Mouse (Mus musculus): ENCODE results near the gene Syt1.

Syt1 gene

DNA sequence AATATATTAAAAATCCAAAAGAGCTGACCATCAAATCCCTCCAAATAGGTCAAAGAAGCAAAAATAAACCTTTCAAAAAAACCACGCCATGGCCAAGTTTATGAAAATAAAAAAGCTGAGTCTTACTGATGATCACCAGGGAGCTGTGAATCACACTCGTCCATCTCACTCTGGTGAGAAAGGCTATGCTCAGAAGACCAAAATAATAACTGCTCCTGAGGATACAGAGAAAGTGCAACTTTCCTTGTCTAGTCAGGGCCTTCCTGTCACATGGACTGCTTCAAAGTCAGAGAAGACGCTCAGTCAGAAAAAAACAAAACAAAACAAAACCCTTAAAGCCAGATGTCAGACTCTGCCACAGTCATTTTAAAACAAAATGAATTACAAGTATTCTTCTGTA is 350.5 kb downstream of the Syt1 start:
- POLR2A ChIA-PET, result interaction anchor here in 1 of 4 experiments (0.6 kb wide), 1 partner anchor 51 kb away, joined by 5 read pairs; no protein-coding TSS in a partner anchor
- CTCF ChIA-PET, result no interaction called here

DNA sequence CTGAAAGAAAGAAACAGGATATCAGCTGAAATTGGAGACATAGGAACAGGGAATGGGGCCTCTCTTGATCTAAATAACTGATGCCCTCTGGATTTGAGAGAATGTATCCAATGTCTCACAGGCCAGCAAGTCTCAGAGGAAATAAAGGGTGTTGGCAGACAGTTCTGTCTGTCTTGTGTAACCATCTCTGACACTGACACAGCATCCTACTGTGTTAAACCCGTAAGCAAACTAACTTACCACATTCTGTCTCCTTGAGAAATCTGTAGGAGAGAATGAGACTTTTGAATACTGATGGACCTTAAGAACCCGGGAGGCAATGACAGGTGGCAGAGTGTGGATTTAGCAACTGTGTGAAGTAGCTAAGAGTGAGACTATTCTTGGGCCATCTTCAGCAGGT is 352.5 kb downstream of the Syt1 start:
- ChIA-PET POLR2A (interaction anchor here in 1 of 4 experiments (0.6 kb wide), 1 partner anchor 328 kb away, joined by 3 read pairs; no protein-coding TSS in a partner anchor), CTCF (no interaction called here)

DNA sequence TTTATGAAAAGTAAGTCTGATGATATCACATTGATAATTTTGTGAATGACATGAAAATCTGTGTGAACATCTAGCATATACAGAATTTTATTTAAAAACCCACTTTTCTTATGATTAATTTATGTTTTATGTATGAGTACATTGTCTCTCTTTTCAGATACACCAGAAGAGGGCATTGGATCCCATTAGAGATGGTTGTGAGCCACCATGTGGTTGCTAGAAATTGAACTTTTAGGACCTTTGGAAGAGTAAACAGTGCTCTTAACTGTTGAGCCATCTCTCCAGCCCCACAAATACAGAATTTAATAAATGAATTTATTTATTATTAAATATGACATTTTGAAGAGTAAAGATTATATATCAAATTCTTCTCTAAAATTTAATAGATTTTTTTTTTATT is 353.1 kb downstream of the Syt1 start:
- ChIA-PET CTCF (no interaction called here), POLR2A (no interaction called here)

DNA sequence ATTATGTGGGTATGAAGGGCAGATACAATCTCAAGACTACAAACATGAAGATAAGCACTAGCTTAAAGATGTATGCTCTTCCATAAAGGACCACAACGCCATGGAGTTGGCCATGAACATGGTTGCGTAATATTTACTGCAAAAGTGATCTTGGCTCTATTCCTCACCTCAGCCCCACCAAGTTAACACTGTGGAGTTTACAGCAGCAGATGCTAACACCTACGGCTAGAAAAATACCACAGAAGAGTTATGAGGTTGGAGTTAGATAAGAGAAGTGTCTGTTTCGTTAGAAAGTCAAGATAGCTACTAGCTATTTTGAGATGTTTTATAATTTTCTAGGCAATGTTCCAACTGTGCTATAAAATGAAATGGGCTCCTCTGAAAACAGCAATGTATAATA is 353.9 kb downstream of the Syt1 start:
- CTCF ChIA-PET, result interaction anchor here in 1 of 4 experiments (0.6 kb wide), 1 partner anchor 203 kb away, joined by 3 read pairs; no protein-coding TSS in a partner anchor
- POLR2A ChIA-PET, result no interaction called here

DNA sequence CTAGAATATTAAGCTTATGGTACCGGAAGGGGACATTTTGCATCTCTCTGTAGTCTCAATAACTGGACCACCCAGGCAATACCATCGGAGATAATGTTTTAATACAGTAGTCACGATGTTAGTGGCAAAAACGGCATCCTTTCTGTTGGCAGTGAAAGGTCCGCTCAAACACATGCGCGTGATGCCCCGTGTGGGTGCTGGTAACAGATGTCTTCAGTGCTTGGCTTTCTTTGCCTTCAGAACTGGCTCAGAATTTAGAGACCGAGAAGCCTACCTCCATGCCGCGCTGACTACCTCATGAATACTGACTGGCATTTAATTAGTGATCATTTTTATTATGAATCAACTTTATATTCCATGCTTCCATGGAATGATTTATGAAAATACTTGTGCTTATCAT is 355.7 kb downstream of the Syt1 start:
- CTCF ChIA-PET, result no interaction called here
- POLR2A ChIA-PET, result no interaction called here

DNA sequence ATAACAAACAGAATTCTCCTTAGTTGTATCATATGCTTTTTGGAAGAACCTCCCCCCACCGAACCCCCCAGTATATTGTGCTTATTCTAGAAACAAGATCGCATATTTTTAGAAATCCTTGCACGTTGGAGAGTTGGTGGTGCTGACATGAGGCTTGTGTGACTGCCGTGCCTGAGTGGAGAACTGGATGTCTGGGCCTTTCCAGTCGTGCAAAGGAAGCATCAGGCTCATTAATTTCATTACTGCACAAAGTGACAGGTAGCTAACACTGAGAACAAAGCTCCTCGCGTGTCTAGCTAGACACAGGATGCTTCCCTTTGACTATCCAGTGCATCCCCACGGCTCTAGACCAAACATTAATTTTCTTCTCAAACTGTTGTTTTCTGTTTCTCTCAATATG is 358.0 kb downstream of the Syt1 start:
- ChIA-PET CTCF (no interaction called here), POLR2A (no interaction called here)

DNA sequence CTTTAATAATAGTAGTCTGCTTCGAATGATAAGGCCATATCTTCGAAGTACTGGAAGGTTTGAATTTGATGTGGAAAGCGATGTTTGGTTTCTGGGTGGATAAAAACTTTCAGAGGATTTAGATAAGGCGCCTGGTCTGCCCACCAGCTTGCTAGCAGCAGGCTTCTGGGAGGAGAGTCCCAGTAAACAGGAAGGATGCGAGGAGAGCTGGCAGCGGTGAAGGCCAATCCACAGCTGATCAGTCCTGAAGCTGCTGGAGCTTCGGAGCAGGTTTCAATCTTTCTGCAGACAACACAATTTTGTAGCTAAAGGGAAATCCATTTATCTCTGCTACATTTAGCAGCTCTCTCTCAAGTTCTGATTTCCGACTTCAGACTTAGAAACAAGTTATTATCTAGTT is 358.7 kb downstream of the Syt1 start:
- CTCF ChIA-PET, result interaction anchor here in 1 of 4 experiments (0.5 kb wide), 1 partner anchor 217 kb away, joined by 3 read pairs; no protein-coding TSS in a partner anchor

DNA sequence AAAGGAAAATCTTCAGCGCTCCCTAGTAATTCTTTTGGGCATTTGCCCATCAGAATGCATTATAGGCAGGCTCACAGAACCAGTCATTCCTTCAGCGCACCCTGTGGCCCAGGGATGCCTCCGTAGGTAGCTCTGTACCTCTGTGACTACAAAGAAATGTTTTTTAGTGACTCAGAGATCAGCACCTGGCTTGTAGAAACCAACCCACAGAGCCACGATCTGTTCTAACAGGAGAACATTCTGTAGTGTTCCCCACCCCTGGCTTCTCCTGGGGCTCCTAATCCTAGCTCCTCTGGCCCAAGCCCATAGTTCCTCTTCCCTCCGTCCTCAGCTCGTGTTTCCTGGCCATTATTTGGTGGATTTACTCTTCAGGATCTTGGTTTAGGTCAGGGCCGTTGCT is 361.6 kb downstream of the Syt1 start:
- CTCF ChIA-PET, result no interaction called here
- POLR2A ChIA-PET, result no interaction called here

More for the DNA sequence above, 358.7 kb downstream of the Syt1 start:
- POLR2A ChIA-PET, result no interaction called here

DNA sequence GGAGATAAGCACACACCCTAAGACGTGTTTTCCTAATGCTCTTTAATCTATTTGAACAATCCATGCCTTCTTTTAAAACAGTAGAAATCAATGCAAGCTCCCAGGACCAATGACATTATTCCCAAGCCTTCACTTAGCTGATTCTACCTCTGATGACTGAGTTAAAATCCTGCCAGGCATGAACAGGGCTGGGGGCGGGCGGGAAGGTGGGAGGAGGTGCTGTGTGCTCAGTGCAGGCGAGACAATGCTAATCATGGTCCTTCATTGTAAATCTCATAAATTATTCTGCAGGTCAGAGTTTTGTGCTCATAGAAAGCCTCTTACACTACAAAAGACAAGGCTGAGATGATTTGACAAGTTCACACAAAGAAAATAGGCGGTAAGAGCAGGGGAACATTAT is 366.9 kb downstream of the Syt1 start:
- ChIA-PET CTCF (no interaction called here), POLR2A (no interaction called here)

DNA sequence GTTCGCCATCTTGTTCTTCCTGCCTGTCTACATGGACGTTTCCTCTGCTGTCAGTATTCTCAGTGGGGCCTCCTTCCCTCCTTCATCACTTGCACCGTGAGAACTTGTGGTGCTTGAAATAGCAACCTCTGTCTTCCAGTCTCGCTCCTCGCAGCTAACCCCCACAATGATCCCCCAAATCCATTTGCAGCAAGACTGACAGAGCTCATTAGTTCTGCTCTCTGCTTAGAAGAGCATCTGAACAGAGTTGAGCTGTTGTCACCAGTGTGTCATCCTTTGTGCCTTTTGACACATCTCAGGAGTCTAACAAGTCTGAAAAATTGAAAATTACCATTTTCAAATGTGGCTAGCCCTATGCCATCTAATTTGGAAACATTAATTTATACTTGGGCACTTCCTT is 372.7 kb downstream of the Syt1 start:
- ChIA-PET CTCF (no interaction called here), POLR2A (no interaction called here)

DNA sequence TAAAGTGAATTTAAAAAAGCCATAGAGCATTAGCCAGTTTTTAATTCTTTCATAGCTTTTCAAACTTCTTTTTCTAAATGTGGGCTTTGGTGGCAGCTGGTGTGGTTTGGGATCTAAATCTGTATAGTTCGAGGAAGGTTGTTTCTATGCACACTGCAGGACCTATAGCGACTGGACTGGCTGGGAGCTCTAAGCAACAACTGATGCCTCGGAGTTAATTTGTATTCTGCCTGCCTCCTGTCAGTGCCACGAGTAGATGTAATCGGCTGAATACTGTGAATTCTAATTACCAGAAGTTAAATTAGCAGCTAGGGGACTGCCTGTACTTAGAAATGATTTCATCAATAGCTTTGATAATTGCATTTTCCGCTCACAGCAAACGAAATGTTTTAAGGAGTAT is 374.7 kb downstream of the Syt1 start:
- ChIA-PET POLR2A (no interaction called here), CTCF (no interaction called here)

DNA sequence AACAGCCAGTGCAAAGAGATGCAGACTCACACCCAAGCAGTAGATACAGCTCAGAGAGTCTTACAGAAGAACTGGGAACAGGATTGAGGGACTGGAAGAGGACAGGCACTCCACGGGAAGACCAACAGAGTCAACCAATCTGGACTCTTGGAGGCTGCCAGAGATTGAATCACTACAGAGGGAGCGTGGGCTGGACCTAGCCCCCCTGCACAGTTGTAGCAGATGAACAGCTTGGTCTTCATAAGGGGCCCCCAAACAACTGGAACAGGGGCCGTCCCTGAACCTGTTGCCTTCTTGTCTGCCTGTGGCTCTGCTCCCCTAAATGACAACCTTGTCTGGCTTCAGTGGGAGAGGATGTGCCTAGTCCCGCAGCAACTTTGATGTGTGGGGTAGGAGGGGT is 375.2 kb downstream of the Syt1 start:
- POLR2A ChIA-PET, result no interaction called here
- CTCF ChIA-PET, result no interaction called here

DNA sequence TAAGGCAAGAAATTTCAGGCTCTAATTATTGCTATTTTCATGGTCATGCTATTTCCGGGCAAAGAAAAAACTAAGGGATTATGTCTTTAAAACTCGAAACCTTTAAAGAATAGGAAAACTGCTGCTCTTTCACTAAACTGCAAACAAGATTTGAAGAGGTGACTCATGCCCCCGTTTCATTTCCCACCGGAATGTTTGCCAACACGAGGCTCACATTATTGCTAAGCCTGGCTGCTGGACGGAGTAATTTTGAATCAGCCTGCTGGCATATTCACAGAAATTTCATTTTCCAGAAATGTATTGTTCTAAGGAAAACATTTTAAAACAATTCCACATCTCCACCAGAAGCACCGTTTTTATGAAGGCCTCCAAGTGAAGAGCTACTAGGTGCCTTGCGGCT is 379.9 kb downstream of the Syt1 start:
- POLR2A ChIA-PET, result interaction anchor here in 1 of 4 experiments (0.5 kb wide), 1 partner anchor 208 kb away, joined by 5 read pairs; no protein-coding TSS in a partner anchor
- CTCF ChIA-PET, result no interaction called here

DNA sequence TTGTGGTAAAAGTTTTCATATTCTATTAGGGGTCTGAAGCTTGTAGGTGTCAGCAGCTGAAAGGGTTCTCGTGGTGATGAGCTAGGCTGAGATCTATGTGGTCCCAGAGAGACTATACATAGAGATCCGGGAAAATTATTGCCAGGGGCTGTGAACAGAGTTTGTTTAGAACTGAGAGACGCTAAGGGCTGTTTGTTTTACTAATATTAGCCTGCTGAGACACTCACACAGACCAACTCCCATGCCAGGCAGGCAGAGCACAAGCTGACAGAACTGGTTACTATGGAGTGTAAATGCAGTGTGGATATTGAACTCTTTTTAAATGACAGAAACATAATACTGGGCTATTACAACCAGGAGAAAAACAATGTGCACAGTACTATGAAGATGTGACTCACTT is 384.4 kb downstream of the Syt1 start:
- ChIA-PET CTCF (interaction anchor here in 1 of 4 experiments (0.5 kb wide), 1 partner anchor 770 kb away, joined by 7 read pairs; no protein-coding TSS in a partner anchor), POLR2A (no interaction called here)

DNA sequence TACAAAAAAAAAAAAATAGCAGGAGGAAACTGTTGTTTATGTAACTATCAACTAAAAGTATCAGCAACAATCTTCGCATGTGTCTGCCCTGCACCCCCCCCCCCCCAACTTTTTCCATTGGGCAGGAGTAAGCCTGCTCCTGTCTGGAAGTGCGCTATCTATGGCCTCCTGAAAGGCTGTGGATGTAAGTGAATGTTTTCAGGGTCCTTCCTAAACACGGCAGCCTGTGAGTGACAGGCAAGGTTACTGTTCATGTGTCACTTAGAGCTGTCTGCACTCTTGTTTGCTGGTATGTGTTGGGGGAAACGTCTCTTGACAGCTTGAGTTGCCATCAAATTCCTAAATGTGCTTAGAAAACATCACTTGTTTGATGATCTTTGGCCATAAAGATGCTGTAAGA is 387.8 kb downstream of the Syt1 start:
- ChIA-PET POLR2A (no interaction called here), CTCF (no interaction called here)

DNA sequence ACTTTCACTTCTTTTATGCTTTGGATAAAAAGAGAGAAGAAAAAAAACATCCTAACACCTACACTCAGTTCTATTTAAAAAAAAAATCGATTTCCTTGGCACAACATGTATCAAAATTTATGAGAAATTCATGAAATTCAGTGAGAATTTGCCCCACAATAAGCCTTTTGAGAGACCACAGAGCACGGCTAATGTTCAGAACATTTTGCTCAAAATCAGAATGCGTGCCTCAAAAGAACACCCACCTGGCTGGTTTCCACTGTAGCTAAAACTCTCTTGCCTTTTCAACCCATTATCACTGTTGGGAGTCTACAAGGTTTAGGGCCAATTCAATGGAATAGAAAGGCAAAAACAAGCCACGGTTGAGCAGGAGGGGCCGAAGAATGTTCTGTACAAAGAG is 390.9 kb downstream of the Syt1 start:
- ChIA-PET CTCF (no interaction called here), POLR2A (interaction anchor here in 1 of 4 experiments (0.6 kb wide), 1 partner anchor 280 kb away, joined by 3 read pairs; no protein-coding TSS in a partner anchor)

DNA sequence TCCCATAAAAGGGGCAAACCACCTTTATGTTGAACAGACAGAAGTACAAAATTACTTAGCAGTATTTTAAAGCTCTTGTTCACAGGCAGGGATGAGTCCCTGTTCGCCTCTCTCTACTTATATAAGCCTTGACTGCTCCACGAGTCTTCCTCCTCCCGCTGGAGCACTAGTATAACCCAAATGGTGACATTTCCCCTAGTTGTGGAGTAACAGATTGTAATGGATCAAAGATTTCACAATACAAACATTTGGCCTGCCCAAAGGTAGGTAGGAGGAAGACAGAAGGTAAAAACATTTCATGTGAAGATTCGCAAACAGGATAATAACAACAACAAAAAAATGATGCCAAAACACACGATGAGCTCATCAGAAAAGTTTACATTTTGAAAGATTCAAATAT is 391.6 kb downstream of the Syt1 start:
- ChIA-PET CTCF (no interaction called here), POLR2A (interaction anchor here in 1 of 4 experiments (0.6 kb wide), 2 partner anchors 290 to 1968 kb away, joined by 3 read pairs; no protein-coding TSS in a partner anchor)

DNA sequence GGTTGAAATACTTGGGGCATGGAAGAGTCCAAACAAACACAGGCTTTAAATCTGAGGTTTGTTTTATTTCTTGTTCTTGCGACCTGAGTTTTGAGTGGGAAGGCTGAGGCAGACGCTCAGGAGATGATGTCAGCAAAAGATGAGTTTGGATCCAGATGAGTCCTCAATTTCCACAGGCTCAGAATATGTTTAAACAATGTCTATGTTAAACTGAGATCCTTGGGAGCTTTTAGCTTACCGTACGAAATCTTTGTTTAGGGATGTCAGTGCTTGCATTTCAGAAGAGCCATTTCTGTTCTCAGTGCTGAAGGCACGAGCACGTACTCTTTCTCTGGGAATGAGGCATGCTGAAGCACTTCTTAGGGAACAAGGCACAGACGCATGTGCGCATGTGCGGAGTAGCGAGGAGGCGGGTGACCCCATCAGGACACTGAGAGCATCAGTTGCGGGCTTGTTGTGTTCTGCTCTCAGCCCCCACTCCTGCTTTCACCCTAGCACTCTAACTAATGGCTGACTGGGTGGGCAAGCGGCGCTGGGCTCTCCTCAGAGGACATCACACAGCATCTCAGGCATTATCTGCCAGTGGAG is 400.6 kb downstream of the Syt1 start:
- ChIA-PET POLR2A (no interaction called here), CTCF (no interaction called here)

DNA sequence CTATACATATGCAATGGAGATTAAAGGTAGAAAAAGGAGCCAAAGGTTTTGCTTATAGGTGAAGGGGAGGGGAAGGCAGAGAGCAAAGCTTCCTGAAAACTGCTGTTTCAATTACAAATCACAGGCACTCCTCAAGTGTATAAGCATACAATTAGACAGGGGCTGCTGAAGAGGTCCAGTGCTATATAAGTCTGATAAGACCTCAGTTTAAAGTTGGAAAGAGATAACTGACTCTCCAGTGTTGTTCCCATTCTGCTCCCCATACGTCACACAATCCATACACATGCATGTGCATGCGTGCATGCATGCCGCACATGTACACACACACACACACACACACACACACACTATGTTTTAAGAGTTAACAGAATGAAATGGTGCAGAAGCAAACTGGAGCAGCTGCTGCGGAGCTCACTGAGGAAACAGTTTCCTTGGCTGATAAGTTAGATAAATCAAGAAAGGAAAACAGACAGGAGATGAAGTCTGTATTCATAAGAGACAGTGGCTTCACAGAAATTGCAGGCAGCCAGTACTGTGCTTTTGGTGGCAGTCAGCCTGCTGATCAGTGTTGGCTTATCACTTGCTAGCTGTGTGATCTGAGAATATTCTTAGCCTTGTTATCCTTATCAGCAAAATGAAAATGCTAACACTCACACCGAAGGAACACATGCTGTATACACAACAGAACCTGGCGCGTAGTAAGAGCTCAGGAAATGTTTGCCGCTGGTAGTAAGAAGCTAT is 408.9 kb downstream of the Syt1 start:
- POLR2A ChIA-PET, result interaction anchor here in 1 of 4 experiments (1.2 kb wide), 1 partner anchor 12 kb away, joined by 3 read pairs; no protein-coding TSS in a partner anchor
- CTCF ChIA-PET, result no interaction called here

DNA sequence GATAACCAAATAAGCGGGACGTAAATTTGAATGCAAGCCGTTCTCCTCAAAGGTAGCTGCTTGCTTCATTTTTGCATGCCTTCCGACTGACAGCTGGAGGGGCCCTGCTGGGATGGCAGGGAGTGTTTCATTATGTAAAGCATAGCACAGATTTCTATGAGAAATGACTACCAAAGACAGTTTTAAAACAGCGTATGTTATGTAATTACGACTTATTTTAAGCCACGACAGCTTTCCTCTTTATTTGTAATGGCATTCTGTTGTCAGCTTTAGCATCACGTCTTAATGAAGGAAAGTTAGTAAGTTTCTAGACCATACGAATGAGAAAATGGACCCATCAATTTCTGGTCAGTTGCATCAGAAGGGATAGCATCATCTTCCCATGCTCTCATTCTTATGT is 410.1 kb downstream of the Syt1 start:
- ChIA-PET CTCF (no interaction called here), POLR2A (interaction anchor here in 1 of 4 experiments (1.2 kb wide), 1 partner anchor 11 kb away, joined by 3 read pairs; no protein-coding TSS in a partner anchor)

DNA sequence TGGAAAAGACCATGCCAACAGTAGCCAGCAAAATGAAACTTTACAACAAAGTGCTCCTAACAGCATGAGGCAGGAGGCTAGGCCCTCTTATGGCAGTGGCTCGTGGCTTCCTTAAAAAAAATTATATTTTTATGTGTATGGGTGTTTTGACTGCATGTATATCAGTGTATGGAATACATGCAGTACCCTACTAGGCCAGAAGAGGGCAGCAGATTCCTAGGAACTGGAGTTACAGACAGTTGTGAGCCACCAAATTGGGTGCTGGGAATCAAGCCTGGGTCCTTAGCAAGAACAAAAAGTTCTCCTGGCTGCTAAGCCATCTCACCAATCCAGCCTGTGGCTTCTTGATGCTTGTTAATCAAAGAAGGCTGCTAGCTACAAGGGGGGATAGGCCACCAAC is 413.4 kb downstream of the Syt1 start:
- ChIA-PET CTCF (interaction anchor here in 1 of 4 experiments (0.6 kb wide), 1 partner anchor 123 kb away, joined by 6 read pairs; no protein-coding TSS in a partner anchor), POLR2A (interaction anchor here in 1 of 4 experiments (1.0 kb wide), 1 partner anchor 16 kb away, joined by 5 read pairs; no protein-coding TSS in a partner anchor)

Measured in embryonic stem cell, embryonic (primary cell).